19 mouse cellular contexts compared by ENCODE assay signal in the genomic region with DNA sequence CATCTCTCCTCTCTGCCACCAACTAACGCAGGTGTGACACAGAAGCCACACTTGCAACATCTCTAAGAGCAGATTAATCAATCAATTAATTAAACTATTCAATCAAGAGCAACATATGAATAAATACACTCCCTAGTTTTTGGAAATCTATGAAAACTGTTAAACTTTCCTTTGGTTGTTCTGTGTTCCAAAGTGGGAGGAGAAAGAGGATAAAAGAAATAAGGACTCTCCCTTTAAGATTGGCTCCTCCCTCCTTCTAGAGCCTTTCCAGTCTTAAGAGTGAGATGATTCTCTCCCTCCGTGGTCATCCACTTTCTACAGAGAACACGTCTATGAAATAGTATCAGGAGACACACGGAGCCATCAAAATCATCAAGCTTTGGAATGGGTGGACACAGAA. TPM values are rescaled to one million over a fixed set of nuclear protein-coding genes. Genes with fewer than 3 reads are reported as not detected.
DNase-seq lines count a peak whose midpoint lies in the region; TF ChIP-seq lines count a peak whose summit lies in the region.
"Had no signal": no experiment of that assay in that cellular context is flagged by ENCODE, and none has a peak within 500 bp of the region (broad histone marks: within the 10 kb centered on the region; RNA-seq: fewer than 3 reads in every experiment).

A gene (plus strand): TSS at position 301 of the 400 bp plus-strand sequence.

- intact Hi-C loops in gastrocnemius, adult 2 months (cut with DNase I), result no loop called here
- intact Hi-C loops in heart, adult 2 months (cut with DNase I), result no loop called here
- intact Hi-C loops in heart, postnatal 10 days (cut with DNase I), result no loop called here
- intact Hi-C loops in heart, postnatal 36 days (cut with DNase I), result no loop called here

- no peaks in the 10 kb centered on the region for H3K27me3 ChIP-seq in heart, adult 2 months (ENCODE audit: control insufficient read depth, insufficient read depth, low read length)
- H3K27me3 ChIP-seq in heart, embryonic 10.5 days (ENCODE audit: insufficient read depth, poor library complexity, severe bottlenecking), result no peaks in the 10 kb centered on the region
- H3K27me3 ChIP-seq: forebrain, embryonic 13.5 days; heart, embryonic 13.5 days; hindbrain, embryonic 12.5 days had no signal

- no peaks in the 10 kb centered on the region for H3K79me2 ChIP-seq in heart, adult 2 months (replicated peaks; ENCODE audit: control insufficient read depth, insufficient read depth, low read length)

- H3K4me3 ChIP-seq in gastrocnemius, adult 2 months, result peak within 1 kb of the TSS; percentile 30
- H3K4me3 ChIP-seq in heart, adult 2 months, result no peak within 1 kb of the TSS
- H3K4me3 ChIP-seq in heart, embryonic 10.5 days, result no peak within 1 kb of the TSS
- H3K4me3 ChIP-seq: embryonic facial prominence, embryonic 10.5 days; forebrain, embryonic 13.5 days; heart, embryonic 13.5 days; hindbrain, embryonic 12.5 days had no signal

- no peak for DNase-seq in gastrocnemius, adult 2 months
- DNase-seq in gastrocnemius, postnatal 25 days, result no peak
- DNase-seq in heart, adult 2 months, result no peak
- no peak for DNase-seq in heart, postnatal 10 days
- no peak for DNase-seq in heart, postnatal 36 days
- no peak for DNase-seq in heart, embryonic 10.5 days (ENCODE audit: low spot score)
- DNase-seq: cerebellum, adult 2 months; cerebellum, postnatal 10 days; forebrain, postnatal 0 days; gastrocnemius, postnatal 10 days; kidney, adult 8-10 months had no signal

- no peak within 1 kb of the TSS for H3K9ac ChIP-seq in heart, adult 2 months (ENCODE audit: low read depth, low read length)
- H3K9ac ChIP-seq: forebrain, embryonic 13.5 days; forebrain, postnatal 0 days; heart, embryonic 13.5 days; hindbrain, embryonic 12.5 days had no signal

- 83% methylated on average over 4 of the region's 4 CpGs for WGBS in heart, adult 2 months
- WGBS in heart, embryonic 10.5 days, result 81% methylated on average over 4 of the region's 4 CpGs

- H3K27ac ChIP-seq in gastrocnemius, adult 2 months, result peak within 1 kb of the TSS; percentile 31; the same call in 1 of the 2 replicates
- no peak within 1 kb of the TSS for H3K27ac ChIP-seq in heart, adult 2 months
- no peak within 1 kb of the TSS for H3K27ac ChIP-seq in heart, embryonic 10.5 days
- H3K27ac ChIP-seq: embryonic facial prominence, embryonic 10.5 days; forebrain, embryonic 13.5 days; heart, embryonic 13.5 days; hindbrain, embryonic 12.5 days had no signal

- H3K36me3 ChIP-seq in heart, adult 2 months (ENCODE audit: control insufficient read depth, insufficient read depth, low read length), result no peaks in the 10 kb centered on the region
- no peaks in the 10 kb centered on the region for H3K36me3 ChIP-seq in heart, embryonic 10.5 days
- H3K36me3 ChIP-seq: embryonic facial prominence, embryonic 10.5 days; heart, embryonic 13.5 days; hindbrain, embryonic 12.5 days had no signal

- TF ChIP-seq EP300 in heart, adult 2 months (IDR thresholded peaks at IDR 0.05; ENCODE audit: insufficient read depth, low read depth, low read length), result no peak

- TF ChIP-seq POLR2A in heart, adult 2 months (IDR thresholded peaks at IDR 0.05; ENCODE audit: insufficient read depth, low read depth, low read length), result no peak

- H3K9me3 ChIP-seq in heart, embryonic 10.5 days, result no peaks in the 10 kb centered on the region
- H3K9me3 ChIP-seq: embryonic facial prominence, embryonic 10.5 days; forebrain, embryonic 13.5 days; heart, embryonic 13.5 days; hindbrain, embryonic 12.5 days had no signal

- no peak for TF ChIP-seq CTCF in gastrocnemius, adult 2 months (IDR thresholded peaks at IDR 0.05)
- no peak for TF ChIP-seq CTCF in heart, adult 2 months (IDR thresholded peaks at IDR 0.05)

- no peaks in the 10 kb centered on the region for H3K4me1 ChIP-seq in heart, adult 2 months (ENCODE audit: control insufficient read depth, insufficient read depth, low read length)
- no peaks in the 10 kb centered on the region for H3K4me1 ChIP-seq in heart, embryonic 10.5 days
- H3K4me1 ChIP-seq: embryonic facial prominence, embryonic 10.5 days; forebrain, embryonic 13.5 days; heart, embryonic 13.5 days; hindbrain, embryonic 12.5 days had no signal

RNA-seq across cellular contexts. Expression of the gene that starts here (rescaled TPM):
- 1 to 10 TPM; 6.7 to 8.5 TPM for total RNA-seq in gastrocnemius, adult 2 months (2021)
- 10 to 100 TPM in 1 of 2 experiments, 1 to 10 TPM in 1; 8.5 to 10.9 TPM for total RNA-seq in gastrocnemius, postnatal 25 days (2021)
- total RNA-seq in heart, adult 2 months (2021), result 10 to 100 TPM; 15.7 to 16.3 TPM
- 2.7 and 4.3 TPM in 2 replicates for polyA plus RNA-seq in heart, adult 2 months (2012; rRNA removed)
- total RNA-seq in heart, postnatal 10 days (2021), result 1 to 10 TPM; 4.7 to 9.7 TPM
- total RNA-seq in heart, postnatal 36 days (2021), result 10 to 100 TPM; 15.2 to 31.9 TPM
- not detected in 2 replicates for polyA plus RNA-seq in heart, embryonic 10.5 days (2016; fragmentation: Nextera tagmentation; extraction: Ambion mirVana)
- total RNA-seq: CH12.LX had no signal
- polyA plus RNA-seq: activated CD4-positive, CD25-positive, alpha-beta regulatory T cell, adult 4 months; embryonic facial prominence, embryonic 10.5 days; inflammation-experienced regulatory T-cells, adult 6 months; Patski had no signal
